Comparison of ENCODE assay signal across 7 mouse cellular contexts in genomic region chr17:37028683-37029120, GRCm38 (mm10). TPM values are rescaled to one million over a fixed set of nuclear protein-coding genes. Genes with fewer than 3 reads are reported as not detected.
A peak's percentile ranks its signal among the peaks of the same experiment; 100 is the strongest.
DNase-seq lines count a peak whose midpoint lies in the region; ATAC-seq and TF ChIP-seq lines count a peak whose summit lies in the region.

No protein-coding gene starts in this region.

- no peaks in the 10 kb centered on the region for H3K9me3 ChIP-seq in intestine, postnatal 0 days (ENCODE audit: control insufficient read depth)
- no peaks in the 10 kb centered on the region for H3K9me3 ChIP-seq in midbrain, embryonic 12.5 days

- H3K4me2 ChIP-seq in intestine, postnatal 0 days (replicated peaks; ENCODE audit: low read depth): peak overlapping the region; percentile 72
- peak overlapping the region; percentile 57 for H3K4me2 ChIP-seq in midbrain, embryonic 12.5 days (replicated peaks)

- ATAC-seq in granulocyte monocyte progenitor cell, adult 5-6 weeks (replicated peaks; ENCODE audit: poor library complexity, severe bottlenecking): peak; percentile 97
- peak; percentile 96 for ATAC-seq in intestine, postnatal 0 days
- peak; percentile 99 for ATAC-seq in midbrain, embryonic 12.5 days (ENCODE audit: low FRiP score, low read depth)

- under 1% methylated on average over 14 of the region's 14 CpGs for WGBS in intestine, postnatal 0 days
- under 1% methylated on average over 14 of the region's 14 CpGs for WGBS in midbrain, embryonic 12.5 days

- no peaks in the 10 kb centered on the region for H3K27me3 ChIP-seq in intestine, postnatal 0 days (replicated peaks; ENCODE audit: control insufficient read depth, insufficient read depth, low read length)
- H3K27me3 ChIP-seq in midbrain, embryonic 12.5 days: no peaks in the 10 kb centered on the region

- H3K4me1 ChIP-seq in intestine, postnatal 0 days (replicated peaks; ENCODE audit: control insufficient read depth, insufficient read depth, low read length): no peaks in the 10 kb centered on the region
- H3K4me1 ChIP-seq in midbrain, embryonic 12.5 days: 0 out of 2 replicates have a peak, but pooled peaks cover 3% of the 10 kb centered on the region

- peak overlapping the region; percentile 42 for H3K4me3 ChIP-seq in intestine, postnatal 0 days (ENCODE audit: low read depth, low read length)
- H3K4me3 ChIP-seq in midbrain, embryonic 12.5 days: peak overlapping the region; percentile 42

- no peak overlapping the region; the same call in 1 of the 2 replicates for H3K9ac ChIP-seq in intestine, postnatal 0 days (ENCODE audit: low read depth, low read length)
- H3K9ac ChIP-seq in midbrain, embryonic 12.5 days (replicated peaks): peak overlapping the region; percentile 59

- H3K36me3 ChIP-seq in intestine, postnatal 0 days (ENCODE audit: control insufficient read depth, insufficient read depth): no peaks in the 10 kb centered on the region
- H3K36me3 ChIP-seq in midbrain, embryonic 12.5 days: no peaks in the 10 kb centered on the region

- intact Hi-C loops in left cerebral cortex, postnatal 4 days (cut with DNase I): loop anchor here (1.0 kb wide), 1 partner anchor 26 kb away; no protein-coding TSS in a partner anchor

- H3K27ac ChIP-seq in intestine, postnatal 0 days (ENCODE audit: low read depth, low read length): peak overlapping the region; percentile 74
- H3K27ac ChIP-seq in midbrain, embryonic 12.5 days (replicated peaks): peak overlapping the region; percentile 98

- DNase-seq in adrenal gland, adult 2 months: peak; percentile 90
- peak; percentile 97 for DNase-seq in embryo, embryonic 11 days
- peak; percentile 95 for DNase-seq in left cerebral cortex, postnatal 4 days
- peak; percentile 33 for DNase-seq in spleen, adult 12 weeks (ENCODE audit: low spot score)

- no peak for TF ChIP-seq CTCF in intestine, postnatal 0 days (IDR thresholded peaks at IDR 0.05; ENCODE audit: low read depth)

RNA-seq across cellular contexts. Expression of gene Mog, which starts 5.5 kb away (rescaled TPM):
- not detected for total RNA-seq in adrenal gland, adult 2 months (2021)
- polyA plus RNA-seq in adrenal gland, adult 2 months (2012; rRNA removed): not detected in 2 replicates
- not detected in 2 replicates for total RNA-seq in granulocyte monocyte progenitor cell, adult 5-6 weeks (2014; fragmentation: Nextera tagmentation)
- total RNA-seq in granulocyte monocyte progenitor cell, adult 5-6 weeks (2017): not detected in 2 replicates
- polyA plus RNA-seq in intestine, postnatal 0 days (2015; fragmentation: Nextera tagmentation; extraction: Ambion mirVana): not detected in 2 replicates
- total RNA-seq in left cerebral cortex, postnatal 4 days (2021): under 1 TPM in 1 of 2 experiments, not detected in 1; 0.20 TPM
- 0.68 and 0.96 TPM in 2 replicates for polyA plus RNA-seq in midbrain, embryonic 12.5 days (2016; fragmentation: Nextera tagmentation; extraction: Ambion mirVana)

RNA-seq across cellular contexts. Expression of gene Gabbr1, which starts 17.1 kb away (rescaled TPM):
- 10 to 100 TPM; 22.5 to 25.7 TPM for total RNA-seq in adrenal gland, adult 2 months (2021)
- polyA plus RNA-seq in adrenal gland, adult 2 months (2012; rRNA removed): 28.3 and 29.1 TPM in 2 replicates
- 1.3 and 2.0 TPM in 2 replicates for total RNA-seq in granulocyte monocyte progenitor cell, adult 5-6 weeks (2014; fragmentation: Nextera tagmentation)
- 0.57 and 1.7 TPM in 2 replicates for total RNA-seq in granulocyte monocyte progenitor cell, adult 5-6 weeks (2017)
- 4.1 and 4.4 TPM in 2 replicates for polyA plus RNA-seq in intestine, postnatal 0 days (2015; fragmentation: Nextera tagmentation; extraction: Ambion mirVana)
- 100 to 1,000 TPM; 430 to 482 TPM for total RNA-seq in left cerebral cortex, postnatal 4 days (2021)
- polyA plus RNA-seq in midbrain, embryonic 12.5 days (2016; fragmentation: Nextera tagmentation; extraction: Ambion mirVana): 33.4 and 35.9 TPM in 2 replicates

RNA-seq across cellular contexts. Expression of gene Zfp57, which starts 27.7 kb away (rescaled TPM):
- total RNA-seq in adrenal gland, adult 2 months (2021): 1 to 10 TPM; 2.0 to 2.1 TPM
- polyA plus RNA-seq in adrenal gland, adult 2 months (2012; rRNA removed): 0.70 and 0.98 TPM in 2 replicates
- 1.2 TPM in 1 of 2 replicates, not detected in the other for total RNA-seq in granulocyte monocyte progenitor cell, adult 5-6 weeks (2014; fragmentation: Nextera tagmentation)
- 0.57 TPM in 1 of 2 replicates, not detected in the other for total RNA-seq in granulocyte monocyte progenitor cell, adult 5-6 weeks (2017)
- 8.6 and 9.0 TPM in 2 replicates for polyA plus RNA-seq in intestine, postnatal 0 days (2015; fragmentation: Nextera tagmentation; extraction: Ambion mirVana)
- 100 to 1,000 TPM; 218 to 227 TPM for total RNA-seq in left cerebral cortex, postnatal 4 days (2021)
- polyA plus RNA-seq in midbrain, embryonic 12.5 days (2016; fragmentation: Nextera tagmentation; extraction: Ambion mirVana): 175 and 190 TPM in 2 replicates

RNA-seq across cellular contexts. Expression of gene H2-M5, which starts 39.4 kb away (rescaled TPM):
- total RNA-seq in adrenal gland, adult 2 months (2021): not detected
- not detected in 2 replicates for polyA plus RNA-seq in adrenal gland, adult 2 months (2012; rRNA removed)
- total RNA-seq in granulocyte monocyte progenitor cell, adult 5-6 weeks (2014; fragmentation: Nextera tagmentation): not detected in 2 replicates
- total RNA-seq in granulocyte monocyte progenitor cell, adult 5-6 weeks (2017): not detected in 2 replicates
- 0.05 TPM in 1 of 2 replicates, not detected in the other for polyA plus RNA-seq in intestine, postnatal 0 days (2015; fragmentation: Nextera tagmentation; extraction: Ambion mirVana)
- 1 to 10 TPM; 6.0 to 6.5 TPM for total RNA-seq in left cerebral cortex, postnatal 4 days (2021)
- polyA plus RNA-seq in midbrain, embryonic 12.5 days (2016; fragmentation: Nextera tagmentation; extraction: Ambion mirVana): 2.4 and 2.9 TPM in 2 replicates

RNA-seq across cellular contexts. Expression of gene 2410137M14Rik, which starts 47.7 kb away (rescaled TPM):
- total RNA-seq in adrenal gland, adult 2 months (2021): not detected
- not detected in 2 replicates for polyA plus RNA-seq in adrenal gland, adult 2 months (2012; rRNA removed)
- not detected in 2 replicates for total RNA-seq in granulocyte monocyte progenitor cell, adult 5-6 weeks (2014; fragmentation: Nextera tagmentation)
- total RNA-seq in granulocyte monocyte progenitor cell, adult 5-6 weeks (2017): not detected in 2 replicates
- polyA plus RNA-seq in intestine, postnatal 0 days (2015; fragmentation: Nextera tagmentation; extraction: Ambion mirVana): not detected in 2 replicates
- 1 to 10 TPM in 1 of 2 experiments, not detected in 1; 1.1 TPM for total RNA-seq in left cerebral cortex, postnatal 4 days (2021)
- polyA plus RNA-seq in midbrain, embryonic 12.5 days (2016; fragmentation: Nextera tagmentation; extraction: Ambion mirVana): 0.28 and 0.37 TPM in 2 replicates

Comparison
In these comparisons a context has a peak if more than half of its experiments do, and no peak if none do; other contexts are left out.
1. Peak in every context shown above with its lines: DNase-seq, ATAC-seq, H3K4me3 ChIP-seq and H3K27ac ChIP-seq.
2. DNase-seq: peak in every context shown above with its lines; median percentile 97 in embryo, embryonic 11 days; 95 in left cerebral cortex, postnatal 4 days; 90 in adrenal gland, adult 2 months; 33 in spleen, adult 12 weeks.
3. RNA of gene Gabbr1, which starts 17.1 kb away (total RNA-seq): 430 to 482 TPM in left cerebral cortex, postnatal 4 days; 22.5 to 25.7 TPM in adrenal gland, adult 2 months and 0.57 to 2.0 TPM in granulocyte monocyte progenitor cell, adult 5-6 weeks; every median in the first group is over 10 times any median in the second.
4. RNA of gene Zfp57, which starts 27.7 kb away (total RNA-seq): 218 to 227 TPM in left cerebral cortex, postnatal 4 days; 2.0 to 2.1 TPM in adrenal gland, adult 2 months and 0.57 to 1.2 TPM in granulocyte monocyte progenitor cell, adult 5-6 weeks; every median in the first group is over 10 times any median in the second.